Mouse (Mus musculus) urinary bladder, adult 2 months (tissue): ENCODE measurements at regions not wholly inside any gene's neighbourhood (a gene's known extent, or its start where the extent isn't known, plus 50 kb on each side); places are given as distances from the start of the nearest gene placed in this dataset.

Experiments
- DNase-seq: peaks from one replicate; pipeline ENCODE4 v3.0.0; 2022; ENCODE audit warnings: low spot score

- DNase-seq = no peak
Measured at GRCm38 (mm10) chr1:186376906-186377623, 260.0 kb upstream of the Lyplal1 start.

- DNase-seq = no peak
Measured at GRCm38 (mm10) chr1:186374009-186374649, 257.0 kb upstream of the Lyplal1 start.

GRCm38 (mm10) chr1:186373386-186373785, 256.3 kb upstream of the Lyplal1 start:
- DNase-seq = no peak

GRCm38 (mm10) chr1:186372770-186373353, 255.8 kb upstream of the Lyplal1 start:
- DNase-seq = no peak

- no peak for DNase-seq
Measured at GRCm38 (mm10) chr1:186363356-186363755, 246.2 kb upstream of the Lyplal1 start.

GRCm38 (mm10) chr1:186358011-186358670, 241.0 kb upstream of the Lyplal1 start:
- no peak for DNase-seq

- DNase-seq = no peak
Measured at GRCm38 (mm10) chr1:186354742-186355141, 237.6 kb upstream of the Lyplal1 start.

- DNase-seq = no peak
Measured at GRCm38 (mm10) chr1:186354072-186354471, 237.0 kb upstream of the Lyplal1 start.

- DNase-seq = no peak
Measured at GRCm38 (mm10) chr1:186350381-186350780, 233.3 kb upstream of the Lyplal1 start.

GRCm38 (mm10) chr1:186349966-186350365, 232.9 kb upstream of the Lyplal1 start:
- no peak for DNase-seq

- no peak for DNase-seq
Measured at GRCm38 (mm10) chr1:186347413-186348147, 230.5 kb upstream of the Lyplal1 start.

- no peak for DNase-seq
Measured at GRCm38 (mm10) chr1:186345449-186345848, 228.3 kb upstream of the Lyplal1 start.

- DNase-seq = no peak
Measured at GRCm38 (mm10) chr1:186342931-186343506, 225.9 kb upstream of the Lyplal1 start.

GRCm38 (mm10) chr1:186342391-186342790, 225.3 kb upstream of the Lyplal1 start:
- DNase-seq = no peak

GRCm38 (mm10) chr1:186341878-186342277, 224.8 kb upstream of the Lyplal1 start:
- DNase-seq = no peak

GRCm38 (mm10) chr1:186340701-186341100, 223.6 kb upstream of the Lyplal1 start:
- no peak for DNase-seq

- DNase-seq = no peak
Measured at GRCm38 (mm10) chr1:186317285-186317684, 200.2 kb upstream of the Lyplal1 start.

- DNase-seq = no peak
Measured at GRCm38 (mm10) chr1:186314180-186314579, 197.1 kb upstream of the Lyplal1 start.

- no peak for DNase-seq
Measured at GRCm38 (mm10) chr1:186312698-186313097, 195.6 kb upstream of the Lyplal1 start.

GRCm38 (mm10) chr1:186312008-186312407, 194.9 kb upstream of the Lyplal1 start:
- DNase-seq = no peak

GRCm38 (mm10) chr1:186307627-186308026, 190.5 kb upstream of the Lyplal1 start:
- no peak for DNase-seq
